Mouse (Mus musculus) layer of hippocampus, postnatal 36 days (tissue): ENCODE measurements at regions not wholly inside any gene's neighbourhood (a gene's known extent, or its start where the extent isn't known, plus 50 kb on each side); places are given as distances from the start of the nearest gene placed in this dataset.

Experiments used
- DNase-seq, 2 experiments: peaks; one replicate each; pipeline ENCODE4 v3.0.0; 2022

DNA sequence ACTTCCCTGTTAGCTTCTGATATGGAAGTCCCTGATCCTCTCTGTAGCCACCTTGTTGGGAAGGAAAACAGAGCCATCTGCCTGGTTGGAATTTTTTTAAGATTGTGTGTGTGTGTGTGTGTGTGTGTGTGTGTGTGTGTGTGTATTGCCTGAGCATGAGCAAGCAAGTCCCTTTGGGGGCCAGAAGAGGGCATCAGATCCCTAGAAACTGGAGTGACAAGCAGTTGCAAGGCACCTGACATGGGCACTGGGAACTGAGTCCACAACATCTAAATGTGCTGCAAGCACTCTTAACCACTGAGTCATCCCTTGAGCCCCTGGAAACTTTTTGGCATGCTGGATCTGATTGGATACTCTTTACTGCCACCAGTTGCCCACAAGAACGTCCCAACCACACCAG is 201.4 kb downstream of the Xxylt1 start:
- no peak for DNase-seq

DNA sequence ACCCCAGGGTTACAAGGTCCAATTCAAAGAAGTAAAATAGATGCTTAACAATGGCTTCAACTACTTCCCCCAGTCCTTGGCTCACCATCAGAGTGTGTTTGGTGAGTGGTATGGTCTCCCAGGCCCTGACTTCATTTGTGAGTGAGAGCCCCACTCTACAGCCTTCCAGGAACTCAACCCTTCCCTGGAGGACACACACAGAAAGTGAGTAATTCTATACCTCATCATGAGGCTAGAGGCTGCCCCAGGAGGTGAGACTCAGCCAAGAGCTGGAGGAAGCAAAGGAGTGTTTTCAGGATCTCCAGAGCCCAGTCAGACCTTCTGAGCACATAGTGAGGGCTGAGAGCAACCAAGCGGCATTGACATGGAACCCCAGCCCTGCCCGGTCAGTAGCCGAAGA is 200.6 kb downstream of the Xxylt1 start:
- DNase-seq, result no peak

DNA sequence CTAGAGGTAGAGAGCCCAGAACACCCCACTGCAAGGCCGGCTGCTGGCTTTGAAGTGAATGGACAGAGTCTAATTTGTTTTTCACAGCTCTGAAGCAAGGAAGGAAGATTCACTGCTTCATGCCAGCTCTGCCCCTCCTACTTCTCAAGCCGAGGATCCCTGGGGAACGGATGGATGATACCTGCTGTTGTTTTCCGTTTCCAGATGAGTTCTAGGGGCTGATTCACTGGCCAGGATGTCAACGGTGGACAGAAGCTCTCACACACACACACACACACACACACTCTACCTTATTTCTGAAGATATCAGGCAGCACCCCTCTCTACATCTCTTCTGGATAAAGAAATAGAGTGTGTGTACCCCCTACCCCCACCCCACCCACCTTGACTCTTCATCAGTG is 200.0 kb downstream of the Xxylt1 start:
- DNase-seq, result no peak

DNA sequence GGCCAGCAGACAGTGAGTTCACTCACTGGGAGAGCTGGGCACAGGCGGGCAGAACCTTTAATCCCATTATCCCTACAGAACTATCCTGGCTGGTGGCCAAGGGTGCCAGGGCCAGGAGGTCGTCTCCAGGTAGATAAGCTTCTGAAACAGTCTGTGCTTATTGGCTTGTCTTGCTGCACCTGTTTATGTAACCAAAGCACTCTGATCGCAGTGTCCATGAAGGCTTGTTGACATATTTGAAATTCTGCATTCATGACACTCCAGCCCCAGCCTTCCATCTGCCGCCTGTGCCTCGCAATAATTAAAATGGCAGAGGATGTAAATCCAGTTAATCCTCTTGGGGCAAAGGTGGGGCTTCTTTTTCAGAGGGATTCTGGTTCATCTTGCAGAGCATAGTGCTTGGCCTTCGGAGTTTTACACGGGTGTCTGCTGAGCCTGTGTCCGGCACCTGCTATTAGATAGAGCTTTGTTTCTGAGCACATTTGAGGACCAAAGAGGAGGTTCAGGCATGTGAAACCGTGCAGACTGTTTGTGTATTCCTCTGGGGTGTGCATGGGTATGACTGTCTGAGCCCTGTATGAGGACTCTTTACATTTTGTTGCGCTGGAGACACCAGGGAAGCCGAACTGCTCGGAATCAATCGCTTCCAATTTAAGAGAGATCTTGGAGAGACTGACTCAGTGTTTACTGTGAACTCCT is 197.6 kb downstream of the Xxylt1 start:
- no peak for DNase-seq

DNA sequence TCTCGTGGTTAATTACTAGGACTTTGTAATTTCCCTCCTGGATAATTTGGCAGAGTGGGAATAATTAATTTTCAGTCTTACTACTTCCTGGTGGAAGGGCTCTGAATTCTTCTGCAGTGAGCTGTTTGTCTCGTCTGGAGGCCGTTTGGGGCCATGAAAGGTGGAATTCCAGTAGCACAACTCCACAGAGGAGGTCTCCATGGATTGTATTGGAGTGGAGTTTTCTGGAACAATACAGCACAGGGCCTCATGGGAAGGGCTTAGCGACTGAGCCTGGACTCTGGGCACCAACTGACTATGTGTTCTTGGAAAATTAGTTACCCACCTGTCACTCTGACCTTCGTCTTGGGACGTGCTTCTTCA is 197.1 kb downstream of the Xxylt1 start:
- DNase-seq, result no peak

DNA sequence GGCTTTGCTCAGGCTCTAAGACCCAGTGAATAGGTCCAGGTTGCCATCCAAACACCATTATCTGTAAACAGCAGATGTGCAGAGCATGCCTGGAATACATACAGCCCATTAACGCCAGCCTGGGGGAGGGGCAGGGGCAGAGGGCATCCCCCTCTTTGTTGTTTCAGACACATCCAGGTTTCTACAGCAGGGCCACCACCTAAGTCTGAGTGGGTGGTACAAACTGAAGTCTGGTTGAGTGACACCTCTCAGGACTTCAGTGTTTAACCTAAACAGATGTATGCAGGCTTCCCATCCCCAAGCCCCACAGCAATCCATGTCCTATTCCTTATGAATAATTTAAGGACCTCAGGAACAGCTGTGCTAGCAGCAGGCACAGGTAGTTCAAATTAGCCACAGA is 194.2 kb downstream of the Xxylt1 start:
- DNase-seq, result no peak

DNA sequence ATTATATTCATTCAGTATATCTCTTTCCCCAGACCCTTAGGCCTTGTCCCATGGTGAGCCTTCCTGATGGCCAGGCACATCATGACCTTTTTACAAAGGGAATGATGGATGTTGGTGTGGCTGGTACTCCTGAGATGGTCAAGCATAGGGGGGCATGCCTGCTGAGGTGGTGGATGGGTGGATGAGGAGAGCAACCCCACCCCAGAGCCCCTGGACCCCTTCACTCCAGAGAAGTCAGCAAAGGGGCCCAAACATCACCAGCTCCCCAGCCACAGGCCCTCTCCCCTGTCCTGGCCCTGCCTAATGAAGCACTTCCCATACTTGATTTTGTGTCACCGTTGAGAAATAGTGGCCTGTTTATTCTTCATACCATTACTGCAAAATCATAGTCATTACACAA is 193.7 kb downstream of the Xxylt1 start:
- DNase-seq, result no peak

DNA sequence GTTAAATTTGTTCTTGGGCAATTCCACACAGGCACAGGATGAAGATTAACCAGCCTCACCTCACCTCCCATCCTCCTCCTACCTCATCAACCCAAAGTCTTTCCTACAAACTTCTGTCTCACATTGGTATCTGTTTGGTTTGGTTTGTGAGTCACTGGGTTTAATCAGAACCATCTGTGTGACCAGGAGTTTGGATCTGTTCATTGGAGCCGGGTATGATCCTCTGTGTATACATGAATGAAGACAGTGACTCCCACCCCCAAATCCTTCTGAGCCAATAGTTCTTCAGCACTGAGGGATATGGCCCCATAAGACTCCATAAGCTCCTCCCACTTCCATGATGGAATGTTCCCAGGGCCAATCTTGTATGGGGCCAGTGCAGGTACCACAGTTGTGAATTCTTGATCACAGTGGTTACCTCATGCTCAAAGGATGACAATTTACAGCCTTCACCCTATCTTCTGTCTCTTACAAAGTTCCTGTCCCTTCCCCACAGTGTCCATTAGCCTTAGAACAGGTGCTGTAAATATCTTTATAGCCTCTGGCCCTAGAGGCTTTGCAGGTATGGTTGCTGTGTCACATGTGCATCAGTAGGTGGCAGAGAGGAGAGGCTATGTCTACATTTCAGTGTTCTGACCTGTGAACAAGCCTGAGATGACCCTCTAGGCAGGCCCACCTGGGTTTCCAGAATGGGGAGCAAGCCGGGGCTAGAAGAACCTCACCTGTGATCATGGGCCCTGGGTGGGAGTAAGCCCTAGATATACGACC is 192.5 kb downstream of the Xxylt1 start:
- DNase-seq, result no peak

DNA sequence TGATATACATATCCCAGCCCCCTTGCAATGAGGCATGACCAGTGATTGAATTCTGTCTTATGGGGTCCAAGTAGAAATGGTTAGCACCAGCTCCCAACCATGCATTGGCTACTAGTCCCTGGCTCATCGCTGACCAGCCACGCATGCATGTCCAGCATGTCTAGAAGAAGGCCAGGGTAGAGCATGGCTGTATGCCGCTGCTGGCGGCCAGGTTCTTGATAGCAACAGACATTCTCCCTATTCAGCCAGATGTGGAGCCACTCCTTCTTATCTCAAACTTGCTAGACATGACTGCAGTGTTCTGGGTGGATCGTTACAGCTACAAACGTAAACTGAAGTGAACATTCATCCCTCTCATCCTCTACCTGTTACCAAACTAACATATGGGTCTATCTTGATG is 188.6 kb downstream of the Xxylt1 start:
- no peak for DNase-seq

DNA sequence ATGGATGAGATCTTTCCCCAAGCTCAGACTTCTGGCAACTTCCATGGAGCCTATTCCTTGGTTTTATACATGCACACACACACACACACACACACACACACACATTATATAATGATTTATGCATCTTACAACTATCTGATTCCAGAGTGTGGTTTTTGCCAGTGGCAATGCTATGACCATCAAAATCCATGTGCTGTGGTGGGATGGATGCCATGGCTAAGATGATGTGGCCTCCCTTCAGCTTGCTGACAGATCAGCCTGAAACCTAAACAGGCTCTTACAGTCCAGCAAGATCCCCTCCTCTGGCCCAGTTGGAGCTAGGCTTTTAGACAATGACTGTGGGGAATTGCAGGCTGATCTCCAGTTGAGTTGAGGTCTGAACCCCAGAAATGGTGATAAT is 187.1 kb downstream of the Xxylt1 start:
- DNase-seq, result no peak

DNA sequence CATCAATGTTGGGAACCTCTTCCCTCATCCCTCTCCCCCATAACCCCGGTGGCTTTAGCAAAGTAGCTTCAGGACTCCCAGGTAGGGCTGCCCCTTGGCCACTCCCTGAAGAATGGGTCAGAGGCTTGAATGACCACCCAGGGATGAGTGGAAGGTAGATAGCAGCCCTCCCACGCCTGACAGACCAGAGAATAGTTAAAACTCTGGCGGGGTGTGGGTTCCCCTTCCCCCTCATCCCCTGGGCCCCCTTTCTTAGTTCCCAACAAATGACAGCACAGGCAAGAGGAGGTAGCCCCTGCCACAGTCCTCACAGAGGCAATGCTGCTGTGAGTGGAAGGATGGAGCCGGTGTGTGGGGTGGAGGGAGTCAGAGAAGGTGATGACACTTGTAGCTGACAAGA is 186.2 kb downstream of the Xxylt1 start:
- DNase-seq, result no peak

DNA sequence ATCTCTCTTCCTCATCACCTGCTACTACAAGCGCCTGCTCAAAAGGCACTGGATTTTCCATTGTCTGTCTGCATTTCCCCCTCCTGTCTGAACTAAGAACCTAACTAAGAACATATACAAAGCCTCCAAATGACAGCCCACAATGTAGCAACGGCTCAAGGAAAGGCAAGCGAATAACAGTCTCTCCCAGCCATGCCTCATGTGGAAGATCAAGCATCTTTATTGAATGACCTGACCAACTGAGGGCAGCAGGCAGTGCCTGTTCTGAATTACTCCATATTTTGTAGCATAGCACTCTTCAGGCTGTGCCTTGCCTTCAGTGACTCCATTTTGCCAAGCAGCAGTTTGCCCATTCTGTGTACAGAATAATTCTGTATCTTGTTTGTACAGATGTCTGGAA is 183.9 kb downstream of the Xxylt1 start:
- no peak for DNase-seq

DNA sequence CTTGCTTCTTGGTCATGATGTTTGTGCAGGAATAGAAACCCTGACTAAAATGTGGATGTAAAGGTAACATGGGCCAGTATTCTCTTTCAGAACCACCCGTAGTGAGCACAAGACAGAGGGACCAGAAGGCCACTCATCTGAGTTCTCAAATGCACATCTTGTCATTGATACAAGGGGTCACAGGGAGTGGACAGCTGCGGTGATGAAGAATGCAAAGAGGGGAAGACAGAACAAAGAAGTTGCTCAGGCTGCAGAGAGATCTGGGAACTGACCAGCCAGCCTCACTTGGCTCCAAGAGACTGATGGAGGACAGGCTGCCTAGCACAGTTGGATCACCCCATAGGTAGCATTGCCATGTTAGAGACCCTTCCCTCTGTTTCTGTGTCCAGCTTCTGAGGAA is 181.1 kb downstream of the Xxylt1 start:
- no peak for DNase-seq

DNA sequence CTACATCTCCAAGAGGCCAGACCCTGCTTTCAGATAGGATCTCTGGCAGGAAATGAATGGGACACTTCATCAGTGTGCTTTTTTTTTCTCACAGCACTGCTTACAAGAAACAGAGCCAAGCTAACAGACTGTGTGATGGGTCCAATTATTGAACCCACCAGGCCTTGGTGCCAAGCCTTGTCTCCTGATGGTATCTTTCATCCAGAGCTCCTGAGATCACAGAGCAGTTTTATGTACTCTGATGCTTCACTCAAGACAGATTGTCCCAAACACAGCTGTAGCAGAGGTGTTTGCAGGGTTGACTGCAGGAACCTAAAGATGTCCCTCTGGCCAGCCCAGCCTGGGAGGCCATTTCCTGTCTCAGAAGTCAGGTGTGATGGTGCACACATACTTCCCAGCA is 179.9 kb downstream of the Xxylt1 start:
- DNase-seq, result no peak
